Mouse (Mus musculus): Measurements from ENCODE around the gene Plin2. TPM values are rescaled to one million over a fixed set of nuclear protein-coding genes. Genes with fewer than 3 reads are reported as not detected.
"Not testable (repeated sequence)": the region's sequence is repeated elsewhere in the genome, so short reads cannot be mapped to it uniquely, and the experiment has no call there.

Plin2 gene
- total RNA-seq, 2 experiments from 2014 or later: 347 to 417 TPM

- no peak for DNase-seq
These were observed 38.0 kb downstream of the Plin2 start for GRCm38 (mm10) chr4:86631831-86632230.

DNA sequence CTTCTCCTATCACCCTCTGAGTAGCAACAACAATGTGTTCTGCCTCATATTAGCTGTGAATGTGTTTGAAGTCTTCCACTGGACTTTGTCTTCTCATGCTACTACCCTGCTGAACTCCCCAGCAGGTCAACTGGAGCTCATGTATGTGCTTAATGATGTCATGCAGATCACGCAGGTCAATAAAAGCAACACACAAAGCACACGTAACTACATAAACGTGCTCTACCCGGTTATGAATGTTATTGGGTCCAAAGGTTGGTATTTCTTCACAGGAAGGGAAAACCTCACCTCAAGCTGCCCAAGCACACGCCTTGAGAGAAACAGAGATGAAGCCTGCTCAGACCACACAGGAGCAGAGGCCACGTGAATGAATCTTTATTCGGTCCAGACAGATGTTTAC, 43.4 kb downstream of the Plin2 start:
- not testable (repeated sequence) for DNase-seq

- DNase-seq: no peak
These were observed 44.4 kb downstream of the Plin2 start for GRCm38 (mm10) chr4:86625463-86625862.

- not testable (repeated sequence) for DNase-seq
These were observed 47.3 kb downstream of the Plin2 start for GRCm38 (mm10) chr4:86622532-86622931.

- DNase-seq: no peak
These were observed 47.7 kb downstream of the Plin2 start for GRCm38 (mm10) chr4:86622116-86622515.

GRCm38 (mm10) chr4:86620506-86620905, 49.4 kb downstream of the Plin2 start:
- DNase-seq: no peak

- no peak for DNase-seq
These were observed 57.6 kb downstream of the Plin2 start for GRCm38 (mm10) chr4:86612289-86612620.

- DNase-seq: peak; percentile 93
These were observed 58.2 kb downstream of the Plin2 start, which contains the start of gene Haus6 for GRCm38 (mm10) chr4:86611524-86612288. Gene Haus6 (minus strand): TSS chr4:86612055.

Other genes starting within 250 kb of the Plin2 start
- not detected for gene Saxo1, start 111.7 kb downstream of the Plin2 start, total RNA-seq (2021)
- 100 to 1,000 TPM; 110 to 118 TPM for gene Rraga, start 94.4 kb downstream of the Plin2 start, total RNA-seq (2021)
- 10 to 100 TPM; 10.2 to 12.2 TPM for gene Haus6, start 58.0 kb downstream of the Plin2 start, total RNA-seq (2021)
- 10 to 100 TPM; 48.2 to 55.4 TPM for gene Dennd4c, start 78.5 kb upstream of the Plin2 start, total RNA-seq (2021)
- 100 to 1,000 TPM; 893 to 924 TPM for gene Rps6, start 187.4 kb upstream of the Plin2 start, total RNA-seq (2021)
- gene Acer2, start 204.3 kb upstream of the Plin2 start, total RNA-seq (2021): 10 to 100 TPM; 20.9 to 21.4 TPM

Data from adrenal gland, postnatal 36 days (tissue).